In genomic region chr14:122406541-122407219, GRCm38 (mm10) we compare ENCODE assay signal across 9 mouse cellular contexts. TPM values are rescaled to one million over a fixed set of nuclear protein-coding genes. Genes with fewer than 3 reads are reported as not detected.
DNase-seq lines count a peak whose midpoint lies in the region; ATAC-seq and TF ChIP-seq lines count a peak whose summit lies in the region.
"Had no signal": no experiment of that assay in that cellular context is flagged by ENCODE, and none has a peak within 500 bp of the region (broad histone marks: within the 10 kb centered on the region; RNA-seq: fewer than 3 reads in every experiment).

No protein-coding gene starts in this region.

- H3K27ac ChIP-seq in embryonic facial prominence, embryonic 15.5 days (replicated peaks), result no peak overlapping the region
- H3K27ac ChIP-seq in hindbrain, postnatal 0 days, result peak overlapping the region; percentile 89
- H3K27ac ChIP-seq in limb, embryonic 14.5 days (replicated peaks; ENCODE audit: low read depth, low read length), result no peak overlapping the region

- DNase-seq in adrenal gland, adult 18-20 months (ENCODE audit: low spot score in 2 of 2), result peak; percentile 10 to 20
- DNase-seq in adrenal gland, postnatal 4 days (ENCODE audit: low spot score in 2 of 2), result no peak
- peak; percentile 45 for DNase-seq in R1 (ENCODE audit: low read depth, low spot score)
- DNase-seq in hindbrain, postnatal 0 days (ENCODE audit: low spot score), result peak; percentile 63
- no peak for DNase-seq in limb, embryonic 14.5 days (ENCODE audit: low spot score)
- peak; percentile 8 to 26 for DNase-seq in right cerebral cortex, adult 2 months (ENCODE audit: low spot score in 2 of 2)

- no peaks in the 10 kb centered on the region for H3K36me3 ChIP-seq in embryonic facial prominence, embryonic 15.5 days
- H3K36me3 ChIP-seq in hindbrain, postnatal 0 days (ENCODE audit: insufficient read depth, low read length), result no peaks in the 10 kb centered on the region
- no peaks in the 10 kb centered on the region for H3K36me3 ChIP-seq in limb, embryonic 14.5 days (ENCODE audit: control insufficient read depth, insufficient read depth, low read length)

- TF ChIP-seq CTCF in hindbrain, postnatal 0 days (IDR thresholded peaks at IDR 0.05; ENCODE audit: low read depth), result no peak

- H3K4me2 ChIP-seq in embryonic facial prominence, embryonic 15.5 days (replicated peaks), result peak overlapping the region; percentile 72
- H3K4me2 ChIP-seq in hindbrain, postnatal 0 days (ENCODE audit: low read depth, low read length), result peak overlapping the region; percentile 73
- H3K4me2 ChIP-seq in limb, embryonic 14.5 days (replicated peaks; ENCODE audit: low read depth, low read length, severe bottlenecking), result peak overlapping the region; percentile 82

- 3% methylated on average over 58 of the region's 58 CpGs for WGBS in embryonic facial prominence, embryonic 15.5 days
- 2% methylated on average over 58 of the region's 58 CpGs for WGBS in hindbrain, postnatal 0 days
- 2% methylated on average over 58 of the region's 58 CpGs for WGBS in limb, embryonic 14.5 days

- no peaks in the 10 kb centered on the region for H3K9me3 ChIP-seq in embryonic facial prominence, embryonic 15.5 days (replicated peaks)
- H3K9me3 ChIP-seq in hindbrain, postnatal 0 days (ENCODE audit: low read length), result no peaks in the 10 kb centered on the region
- no peaks in the 10 kb centered on the region for H3K9me3 ChIP-seq in limb, embryonic 14.5 days (ENCODE audit: control insufficient read depth, low read length)

- H3K9ac ChIP-seq in embryonic facial prominence, embryonic 15.5 days, result no peak overlapping the region; the same call in 1 of the 2 replicates
- peak overlapping the region; percentile 64 for H3K9ac ChIP-seq in hindbrain, postnatal 0 days (replicated peaks; ENCODE audit: low read length)
- peak overlapping the region; percentile 47 for H3K9ac ChIP-seq in limb, embryonic 14.5 days (ENCODE audit: low read depth, low read length, severe bottlenecking)

- peak; percentile 56; the same call in 1 of the 2 replicates for ATAC-seq in embryonic facial prominence, embryonic 15.5 days (ENCODE audit: insufficient number of reproducible peaks, low FRiP score, low TSS enrichment, low read depth)
- ATAC-seq in hindbrain, postnatal 0 days, result peak; percentile 74
- ATAC-seq in limb, embryonic 14.5 days (ENCODE audit: low FRiP score, low read depth), result peak; percentile 44; the same call in 1 of the 2 replicates
- ATAC-seq in monocyte, adult 5-6 weeks (replicated peaks; ENCODE audit: insufficient number of reproducible peaks, low FRiP score, low TSS enrichment, poor library complexity, severe bottlenecking), result no peak

- H3K4me3 ChIP-seq in embryonic facial prominence, embryonic 15.5 days (replicated peaks), result peak overlapping the region; percentile 40
- peak overlapping the region; percentile 37 for H3K4me3 ChIP-seq in hindbrain, postnatal 0 days (ENCODE audit: low read length)
- peak overlapping the region; percentile 35 for H3K4me3 ChIP-seq in limb, embryonic 14.5 days (replicated peaks; ENCODE audit: low read length)
- H3K4me3 ChIP-seq: erythroblast, embryonic 14.5 days had no signal

- peaks cover 16% of the 10 kb centered on the region for H3K4me1 ChIP-seq in embryonic facial prominence, embryonic 15.5 days
- H3K4me1 ChIP-seq in hindbrain, postnatal 0 days (ENCODE audit: insufficient read depth, low read length), result peaks cover 5% of the 10 kb centered on the region; the same call in 1 of the 2 replicates
- peaks cover 14% of the 10 kb centered on the region for H3K4me1 ChIP-seq in limb, embryonic 14.5 days (ENCODE audit: control insufficient read depth, insufficient read depth, low read length)

- no peak for TF ChIP-seq POLR2A in limb, embryonic 14.5 days (IDR thresholded peaks at IDR 0.05; ENCODE audit: borderline replicate concordance, extremely low read depth, insufficient read depth, insufficient read length)

- H3K27me3 ChIP-seq in embryonic facial prominence, embryonic 15.5 days, result peaks cover 68% of the 10 kb centered on the region
- H3K27me3 ChIP-seq in hindbrain, postnatal 0 days (ENCODE audit: insufficient read depth, low read length), result 0 out of 2 replicates have a peak, but pooled peaks cover 4% of the 10 kb centered on the region
- peaks cover 55% of the 10 kb centered on the region for H3K27me3 ChIP-seq in limb, embryonic 14.5 days (ENCODE audit: control insufficient read depth, insufficient read depth, low read length)

RNA-seq across cellular contexts. Expression of gene Gm5089, which starts 44.2 kb away (rescaled TPM):
- total RNA-seq in adrenal gland, adult 18-20 months (2021), result not detected
- total RNA-seq in adrenal gland, postnatal 4 days (2021), result not detected
- 0.08 TPM in 1 of 2 replicates, not detected in the other for polyA plus RNA-seq in embryonic facial prominence, embryonic 15.5 days (2015; fragmentation: Nextera tagmentation; extraction: Ambion mirVana)
- 1.2 and 3.0 TPM in 2 replicates for total RNA-seq in hindbrain, postnatal 0 days (2014; rRNA removed)
- 0.56 and 0.82 TPM in 2 replicates for polyA plus RNA-seq in hindbrain, postnatal 0 days (2015; fragmentation: Nextera tagmentation; extraction: Ambion mirVana)
- not detected in 2 replicates for polyA plus RNA-seq in limb, embryonic 14.5 days (2012; rRNA removed)
- 0.25 TPM in 1 of 2 replicates, not detected in the other for polyA plus RNA-seq in limb, embryonic 14.5 days (2014; fragmentation: Nextera tagmentation; extraction: Ambion mirVana)
- total RNA-seq in monocyte, adult 5-6 weeks (2017), result not detected in 3 replicates
- polyA plus RNA-seq: erythroblast, embryonic 14.5 days had no signal

RNA-seq across cellular contexts. Expression of gene Zic5, which starts 58.8 kb away (rescaled TPM):
- total RNA-seq in adrenal gland, adult 18-20 months (2021), result not detected
- under 1 TPM in 1 of 2 experiments, not detected in 1; 0.40 TPM for total RNA-seq in adrenal gland, postnatal 4 days (2021)
- 0.09 and 0.89 TPM in 2 replicates for polyA plus RNA-seq in embryonic facial prominence, embryonic 15.5 days (2015; fragmentation: Nextera tagmentation; extraction: Ambion mirVana)
- total RNA-seq in hindbrain, postnatal 0 days (2014; rRNA removed), result 46.2 and 51.3 TPM in 2 replicates
- 31.0 and 31.1 TPM in 2 replicates for polyA plus RNA-seq in hindbrain, postnatal 0 days (2015; fragmentation: Nextera tagmentation; extraction: Ambion mirVana)
- 0.47 and 1.3 TPM in 2 replicates for polyA plus RNA-seq in limb, embryonic 14.5 days (2012; rRNA removed)
- 0.76 and 0.94 TPM in 2 replicates for polyA plus RNA-seq in limb, embryonic 14.5 days (2014; fragmentation: Nextera tagmentation; extraction: Ambion mirVana)
- 0.38 TPM in 1 of 3 replicates, not detected in the others for total RNA-seq in monocyte, adult 5-6 weeks (2017)

Comparison
In these comparisons a context has a peak if more than half of its experiments do, and no peak if none do; other contexts are left out.
1. DNase-seq: peak in adrenal gland, adult 18-20 months (2 of 2), R1 (single experiment), hindbrain, postnatal 0 days (single experiment) and right cerebral cortex, adult 2 months (2 of 2); none in adrenal gland, postnatal 4 days (0 of 2) and limb, embryonic 14.5 days (single experiment).
2. RNA of gene Zic5, which starts 58.8 kb away (total RNA-seq): 46.2 to 51.3 TPM in hindbrain, postnatal 0 days; 0.40 TPM in adrenal gland, postnatal 4 days, 0.38 TPM in monocyte, adult 5-6 weeks and not detected in adrenal gland, adult 18-20 months; every median in the first group is over 10 times any median in the second.
3. Peak in every context shown above with its lines, with median percentiles within 50 percentile points of each other: H3K4me2 ChIP-seq and H3K4me3 ChIP-seq.